Mouse (Mus musculus): Measurements from ENCODE around the gene Itpr1.

Itpr1 gene

GRCm38 (mm10) chr6:108545464-108545863, 332.6 kb downstream of the Itpr1 start:
- WGBS: 75% methylated on average over 5 of the region's 5 CpGs

GRCm38 (mm10) chr6:108548413-108548812, 335.5 kb downstream of the Itpr1 start:
- 94% methylated on average over 3 of the region's 3 CpGs for WGBS

GRCm38 (mm10) chr6:108549495-108549935, 336.6 kb downstream of the Itpr1 start:
- 70% methylated on average over 6 of the region's 6 CpGs for WGBS

- WGBS: 91% methylated on average over 12 of the region's 12 CpGs
Measured at GRCm38 (mm10) chr6:108551725-108552620, 339.1 kb downstream of the Itpr1 start.

- 86% methylated on average over 3 of the region's 3 CpGs for WGBS
Measured at GRCm38 (mm10) chr6:108553013-108553412, 340.1 kb downstream of the Itpr1 start.

- 82% methylated on average over 4 of the region's 4 CpGs for WGBS
Measured at GRCm38 (mm10) chr6:108553536-108553935, 340.6 kb downstream of the Itpr1 start.

- 54% methylated on average over 4 of the region's 4 CpGs for whole genome bisulfite sequencing
Measured at GRCm38 (mm10) chr6:108554389-108554788, 341.5 kb downstream of the Itpr1 start.

- 49% methylated on average over 5 of the region's 5 CpGs for WGBS
Measured at GRCm38 (mm10) chr6:108554878-108555277, 342.0 kb downstream of the Itpr1 start.

- WGBS: 57% methylated on average over 4 of the region's 4 CpGs
Measured at GRCm38 (mm10) chr6:108557576-108558322, 344.9 kb downstream of the Itpr1 start.

- 96% methylated on average over 4 of the region's 4 CpGs for WGBS
Measured at GRCm38 (mm10) chr6:108559226-108559625, 346.3 kb downstream of the Itpr1 start.

GRCm38 (mm10) chr6:108562971-108563370, 350.1 kb downstream of the Itpr1 start:
- WGBS: 88% methylated on average over 2 of the region's 2 CpGs

GRCm38 (mm10) chr6:108565447-108565846, 352.6 kb downstream of the Itpr1 start:
- 91% methylated on average over 18 of the region's 18 CpGs for WGBS

GRCm38 (mm10) chr6:108569460-108570187, 356.7 kb downstream of the Itpr1 start:
- 70% methylated on average over 7 of the region's 7 CpGs for WGBS

GRCm38 (mm10) chr6:108570351-108571041, 357.6 kb downstream of the Itpr1 start:
- 41% methylated on average over 11 of the region's 11 CpGs for WGBS

- WGBS: 2% methylated on average over 21 of the region's 21 CpGs
Measured at GRCm38 (mm10) chr6:108571042-108571590, 358.2 kb downstream of the Itpr1 start.

GRCm38 (mm10) chr6:108572646-108573045, 359.8 kb downstream of the Itpr1 start:
- WGBS: 68% methylated on average over 7 of the region's 7 CpGs

- WGBS: 54% methylated on average over 6 of the region's 6 CpGs
Measured at GRCm38 (mm10) chr6:108577056-108577455, 364.2 kb downstream of the Itpr1 start.

GRCm38 (mm10) chr6:108588426-108588825, 375.5 kb downstream of the Itpr1 start:
- 88% methylated on average over 3 of the region's 3 CpGs for WGBS

- 47% methylated on average over 8 of the region's 8 CpGs for WGBS
Measured at GRCm38 (mm10) chr6:108592227-108592626, 379.3 kb downstream of the Itpr1 start.

- 55% methylated on average over 6 of the region's 6 CpGs for WGBS
Measured at GRCm38 (mm10) chr6:108592636-108593035, 379.7 kb downstream of the Itpr1 start.

Measured in cerebral cortex, adult 2 months (tissue).